Mouse (Mus musculus) lung, adult 2 months (tissue): ENCODE data around the gene Limk2.

Experiments
- CTCF ChIP-seq: fragments of 200-500 bp; IDR thresholded peaks from 2 replicates; pipeline ENCODE4 v1.5.1; 2011; ENCODE audit warnings: mild to moderate bottlenecking, low read length, control low read depth; ENCODE audit not compliant: insufficient read depth
- POLR2A ChIP-seq: fragments of 200-500 bp; IDR thresholded peaks from 2 replicates; pipeline ENCODE4 v1.6.1; 2011; ENCODE audit warnings: low read depth, mild to moderate bottlenecking, control low read depth, low read length, borderline replicate concordance; ENCODE audit errors: extremely low read depth

DNA sequence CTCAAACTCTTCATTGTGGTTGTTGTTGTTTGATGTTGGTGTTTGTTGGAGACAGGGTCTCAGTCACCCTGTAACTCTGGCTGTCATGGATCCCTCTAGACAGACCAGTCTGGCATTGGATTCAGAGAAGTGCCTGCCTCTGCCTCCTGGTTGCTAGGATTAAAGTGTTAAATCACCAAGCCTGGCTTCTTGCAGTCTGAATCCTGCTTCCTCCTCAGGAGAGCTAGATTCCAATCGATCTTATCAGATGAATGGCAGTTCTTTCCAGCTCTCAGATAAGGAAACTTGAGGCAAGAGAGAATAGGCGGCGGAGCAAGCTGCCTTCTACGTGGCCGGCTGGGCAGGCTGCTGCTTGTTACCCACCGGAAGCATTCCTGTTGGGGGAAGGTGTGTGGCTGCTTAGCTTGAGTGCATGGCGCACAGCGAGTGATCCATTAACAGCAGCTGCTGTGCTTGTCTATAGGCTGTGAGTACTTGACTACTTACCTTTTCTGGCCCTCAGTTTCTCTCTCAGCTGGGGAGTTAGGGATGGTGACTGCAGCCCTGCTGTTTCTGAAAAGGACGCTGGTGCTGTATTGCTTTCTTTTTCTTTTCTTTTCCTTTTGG lies 74.2 kb downstream of the Limk2 start:
- TF ChIP-seq POLR2A (no peak), CTCF (no peak)
